Mouse (Mus musculus): ENCODE measurements around the gene Mettl17.
"Not testable (repeated sequence)": the region's sequence is repeated elsewhere in the genome, so short reads cannot be mapped to it uniquely, and the experiment has no call there.

Gene Mettl17

DNA sequence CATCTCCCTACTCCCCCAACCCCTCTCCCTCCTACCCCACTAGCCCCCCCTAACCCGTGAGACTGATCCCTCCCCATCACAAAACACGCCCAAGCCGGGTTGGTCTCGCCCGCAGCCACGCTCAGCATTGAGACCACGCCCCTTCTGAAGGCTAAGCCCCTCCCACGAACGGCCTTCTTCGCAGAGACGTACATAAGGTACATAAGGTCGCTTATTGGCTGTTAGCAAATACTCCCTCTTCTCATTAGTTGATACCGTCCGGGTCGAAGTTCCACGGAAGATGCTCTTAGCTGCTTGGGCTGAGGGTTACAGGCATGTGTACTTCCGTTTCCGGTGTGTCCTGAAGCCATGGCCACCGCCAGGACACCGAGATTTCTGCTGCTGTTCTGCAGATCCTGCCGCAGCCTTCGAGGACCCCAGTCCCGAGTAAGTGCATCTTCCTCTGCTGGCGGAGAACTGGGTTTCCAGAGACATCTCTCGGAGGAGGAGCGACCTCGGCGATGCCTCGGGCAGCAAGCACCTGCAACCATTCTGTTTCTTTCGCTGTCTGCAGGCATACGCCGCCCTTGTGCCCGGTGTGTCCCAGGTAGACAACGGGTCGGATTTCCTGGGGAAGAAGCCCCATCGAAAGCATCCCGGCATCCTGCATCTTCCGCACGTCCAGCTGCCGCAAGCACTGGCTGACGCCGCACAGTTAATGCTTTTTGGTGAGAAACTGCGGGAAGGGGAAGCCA lies at the start of gene Mettl17:
Gene Mettl17 (plus strand): TSS at position 245 of the 734 bp plus-strand sequence.
- DNase-seq (ENCODE audit: low spot score in 2 of 2): peak; percentile 93 to 94

DNA sequence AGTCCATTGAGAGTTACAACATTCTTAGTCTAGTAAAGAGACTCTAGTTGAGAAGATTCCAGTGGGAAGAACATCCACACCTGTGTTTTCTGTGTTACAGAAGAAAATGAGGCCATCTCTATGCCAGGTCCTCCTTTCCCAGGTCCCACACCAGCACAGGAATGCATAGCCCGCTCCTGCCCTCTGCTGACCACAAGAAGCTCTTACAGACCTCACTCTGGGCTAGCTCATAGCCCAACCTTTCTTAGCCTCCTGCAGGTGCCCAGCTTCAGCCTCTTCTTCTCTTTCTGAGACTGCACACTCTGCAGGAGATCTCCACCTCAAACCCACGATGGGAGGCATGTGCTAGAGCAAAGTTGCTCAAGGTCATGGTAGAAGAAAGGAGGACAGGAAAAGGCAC lies 46.2 kb upstream of the Mettl17 start:
- DNase-seq (ENCODE audit: low spot score in 2 of 2): not testable (repeated sequence)

DNA sequence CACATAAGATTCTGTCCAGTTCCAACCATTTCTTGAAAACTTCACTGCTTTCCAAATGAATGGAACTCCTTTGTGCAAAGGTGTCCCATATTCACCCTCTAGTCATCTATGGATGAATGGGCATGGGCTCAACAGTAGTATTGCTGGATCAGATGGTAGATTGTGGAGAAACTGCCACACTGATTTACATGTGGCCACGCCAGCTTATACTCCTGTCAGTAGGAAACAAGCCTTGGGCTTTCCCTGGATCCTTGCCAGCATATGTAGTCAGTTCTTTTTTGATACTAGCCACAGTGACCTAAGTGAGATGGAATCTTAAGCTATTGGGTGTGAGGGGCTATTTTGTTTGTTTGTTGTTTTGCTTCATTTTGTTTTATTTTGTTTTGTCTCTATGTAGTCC lies 42.4 kb upstream of the Mettl17 start:
- DNase-seq (ENCODE audit: low spot score in 2 of 2): no peak

DNA sequence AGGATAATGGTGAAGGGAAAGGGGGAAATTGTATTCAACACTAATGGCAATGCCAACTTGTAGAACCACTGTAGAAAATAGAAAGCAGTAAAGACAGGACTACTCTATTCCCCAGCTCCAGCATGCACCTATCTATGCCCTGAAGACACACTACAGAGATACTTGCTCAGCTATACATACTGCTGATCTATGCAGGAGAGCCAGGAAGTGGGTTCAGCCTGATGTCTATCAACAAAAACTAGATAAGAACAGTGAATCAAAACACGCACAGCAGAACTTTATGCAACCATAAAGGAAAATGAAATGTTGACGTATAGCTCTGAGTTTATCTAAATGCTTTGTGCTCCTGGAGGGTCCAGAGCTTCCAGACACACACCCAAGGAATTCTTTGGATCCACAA lies 41.9 kb upstream of the Mettl17 start:
- no peak for DNase-seq (ENCODE audit: low spot score in 2 of 2)

DNA sequence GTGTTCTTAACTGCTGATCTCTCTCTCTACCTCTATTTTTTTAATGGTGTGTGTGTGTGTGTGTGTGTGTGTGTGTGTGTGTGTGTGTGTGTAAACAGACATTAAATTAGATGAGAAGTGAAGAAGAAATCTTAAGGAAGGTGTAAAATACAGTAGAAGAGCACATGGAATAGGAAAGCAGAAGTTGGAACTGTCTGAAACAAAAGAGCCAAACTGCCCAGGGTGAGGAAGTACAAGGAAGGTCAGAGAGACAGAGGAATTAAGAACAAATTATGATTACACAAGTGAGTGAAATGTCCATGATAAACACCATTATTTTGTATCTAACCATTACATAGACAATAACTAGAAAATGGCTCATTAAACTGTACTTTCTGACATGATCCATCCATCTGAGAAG lies 40.8 kb upstream of the Mettl17 start:
- DNase-seq (ENCODE audit: low spot score in 2 of 2): no peak

DNA sequence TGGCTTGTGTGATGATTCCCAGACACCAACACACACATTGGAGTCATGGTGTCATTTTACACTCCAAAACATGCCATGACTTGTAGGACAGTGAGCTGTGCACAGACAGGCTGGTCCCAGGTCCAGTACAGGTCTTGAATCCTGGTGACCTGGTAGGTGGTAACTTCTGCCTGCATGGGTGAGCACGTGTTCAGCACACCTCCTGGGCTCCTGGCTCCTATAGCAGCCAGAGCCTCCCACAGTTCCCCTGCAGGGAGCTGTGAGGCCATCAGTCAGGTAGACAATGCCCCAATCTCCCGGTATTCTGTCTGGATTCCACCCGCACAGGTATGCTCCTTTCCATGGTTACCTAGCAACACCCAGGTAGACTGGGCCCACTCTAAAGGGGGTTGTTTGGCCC lies 38.1 kb upstream of the Mettl17 start:
- no peak for DNase-seq (ENCODE audit: low spot score in 2 of 2)

DNA sequence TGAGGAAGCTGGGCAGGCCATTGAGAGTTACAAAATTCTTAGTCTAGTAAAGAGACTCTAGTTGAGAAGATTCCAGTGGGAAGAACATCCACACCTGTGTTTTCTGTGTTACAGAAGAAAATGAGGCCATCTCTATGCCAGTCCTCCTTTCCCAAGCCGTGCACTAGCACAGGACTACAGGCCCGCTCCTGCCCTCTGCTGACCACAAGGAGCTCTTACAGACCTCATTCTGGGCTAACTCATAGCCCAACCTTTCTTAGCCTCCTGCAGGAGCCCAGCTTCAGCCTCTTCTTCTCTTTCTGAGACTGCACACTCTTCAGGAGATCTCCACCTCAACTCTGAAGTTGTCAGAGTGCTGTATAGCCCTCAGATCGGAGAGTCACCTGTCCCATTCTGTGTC lies 33.6 kb upstream of the Mettl17 start:
- not testable (repeated sequence) for DNase-seq (ENCODE audit: low spot score in 2 of 2)

DNA sequence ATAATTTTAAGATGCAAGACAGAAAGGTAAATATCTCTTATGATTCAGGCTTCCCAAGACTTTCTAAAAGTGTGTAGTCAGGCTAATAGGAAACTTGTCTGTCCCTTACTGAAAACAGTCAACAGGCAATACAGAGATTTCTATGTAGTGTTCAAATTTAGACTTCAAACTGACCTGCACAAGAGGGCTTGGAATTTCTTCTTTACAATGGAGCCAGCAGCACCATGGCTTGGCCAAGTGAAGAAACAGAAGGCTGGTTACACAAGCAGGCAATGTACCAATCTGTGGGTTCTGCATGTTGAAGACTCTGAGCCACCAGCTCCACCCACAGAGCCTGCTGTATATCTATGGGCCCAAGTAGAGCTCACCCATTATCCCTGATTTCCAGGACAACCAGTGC lies 31.2 kb upstream of the Mettl17 start, which contains the start of gene Ear6:
Gene Ear6 (plus strand): TSS at position 301 of the 400 bp plus-strand sequence.
- DNase-seq (ENCODE audit: low spot score in 2 of 2): no peak

DNA sequence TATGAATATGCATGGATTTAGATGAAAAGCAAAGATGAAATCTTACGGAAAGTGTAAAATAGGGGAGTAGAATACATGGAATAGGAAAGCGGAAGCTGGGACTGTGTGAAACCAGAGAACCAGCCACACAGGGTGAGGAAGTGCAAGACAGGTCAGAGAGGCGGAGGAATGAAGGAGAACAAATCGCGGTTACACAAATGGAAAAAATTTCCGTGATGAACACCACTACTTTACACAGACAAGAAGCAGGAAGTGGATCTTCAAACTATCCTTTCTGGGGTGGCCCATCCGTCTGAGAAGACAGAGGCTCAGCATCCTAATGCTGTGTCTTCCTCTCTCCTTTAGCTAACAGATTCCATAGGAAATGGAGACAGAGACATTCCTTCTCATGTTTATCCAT lies 29.4 kb upstream of the Mettl17 start:
- not testable (repeated sequence) for DNase-seq (ENCODE audit: low spot score in 2 of 2)

DNA sequence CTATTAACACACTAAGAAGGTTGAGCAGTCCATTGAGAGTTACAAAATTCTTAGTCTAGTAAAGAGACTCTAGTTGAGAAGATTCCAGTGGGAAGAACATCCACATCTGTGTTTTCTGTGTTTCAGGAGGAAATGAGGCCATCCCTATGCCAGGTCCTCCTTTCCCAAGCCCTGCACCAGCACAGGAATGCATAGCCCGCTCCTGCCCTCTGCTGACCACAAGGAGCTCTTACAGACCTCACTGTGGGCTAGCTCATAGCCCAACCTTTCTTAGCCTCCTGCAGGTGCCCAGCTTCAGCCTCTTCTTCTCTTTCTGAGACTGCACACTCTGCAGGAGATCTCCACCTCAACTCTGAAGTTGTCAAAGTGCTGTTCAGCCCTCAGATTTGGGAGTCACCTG lies 21.0 kb upstream of the Mettl17 start:
- not testable (repeated sequence) for DNase-seq (ENCODE audit: low spot score in 2 of 2)

DNA sequence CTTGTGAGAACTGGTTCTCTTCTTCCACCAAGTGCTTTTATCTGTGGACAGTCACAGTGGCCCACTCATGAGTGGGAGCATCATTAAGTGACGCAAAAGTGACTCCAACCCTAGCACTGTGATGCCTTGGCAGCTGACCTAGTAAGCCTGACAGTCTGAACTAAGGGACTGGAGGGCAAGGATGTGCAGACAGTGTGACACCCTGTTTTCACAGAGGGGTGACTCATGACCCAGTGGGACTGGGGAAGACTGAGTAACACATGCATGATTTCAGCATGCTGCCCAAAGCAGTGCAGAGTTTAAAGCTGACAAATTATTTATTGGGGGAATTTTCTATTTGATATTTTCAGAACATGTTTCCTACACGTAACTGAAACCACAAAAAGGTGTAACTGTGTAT lies 13.9 kb upstream of the Mettl17 start:
- DNase-seq (ENCODE audit: low spot score in 2 of 2): no peak

DNA sequence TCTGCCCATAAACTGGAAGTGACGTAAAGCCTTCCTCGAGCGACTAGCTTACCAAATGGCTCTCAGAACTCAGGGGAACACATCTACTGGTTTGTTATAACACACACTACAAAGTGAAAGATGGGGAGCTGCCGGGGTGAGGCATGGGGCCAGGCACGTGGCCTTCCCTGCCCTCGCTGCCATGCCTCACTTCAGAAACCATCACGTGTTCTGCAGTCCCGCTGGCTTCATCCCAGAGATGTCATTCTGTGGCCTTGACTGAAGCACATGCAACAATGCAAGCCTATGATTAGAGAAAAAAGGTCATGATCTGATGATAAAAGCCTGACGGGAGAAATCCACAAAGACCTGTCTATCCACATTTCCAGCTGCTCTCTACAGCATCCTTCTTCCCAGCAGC lies 12.9 kb upstream of the Mettl17 start:
- no peak for DNase-seq (ENCODE audit: low spot score in 2 of 2)

DNA sequence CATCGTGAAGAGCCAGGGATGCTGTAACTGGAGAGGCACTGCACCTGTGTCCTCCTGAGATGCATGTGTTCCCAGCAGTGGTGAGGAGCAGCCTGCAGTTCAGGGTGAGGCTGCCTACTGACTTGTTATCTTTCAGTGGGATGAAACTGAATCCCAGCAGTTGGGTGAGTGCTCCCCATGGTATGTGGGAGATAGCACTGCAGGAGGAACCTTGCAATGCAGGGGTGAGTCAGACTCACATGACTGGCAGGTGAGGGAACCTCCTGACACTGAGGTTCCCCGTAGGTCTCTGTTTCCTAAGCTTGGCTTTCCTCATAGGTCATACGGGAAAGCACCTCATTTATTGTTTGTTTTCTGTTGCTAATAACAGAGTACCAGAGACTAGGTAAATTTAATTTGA lies 7.1 kb upstream of the Mettl17 start:
- DNase-seq (ENCODE audit: low spot score in 2 of 2): no peak

DNA sequence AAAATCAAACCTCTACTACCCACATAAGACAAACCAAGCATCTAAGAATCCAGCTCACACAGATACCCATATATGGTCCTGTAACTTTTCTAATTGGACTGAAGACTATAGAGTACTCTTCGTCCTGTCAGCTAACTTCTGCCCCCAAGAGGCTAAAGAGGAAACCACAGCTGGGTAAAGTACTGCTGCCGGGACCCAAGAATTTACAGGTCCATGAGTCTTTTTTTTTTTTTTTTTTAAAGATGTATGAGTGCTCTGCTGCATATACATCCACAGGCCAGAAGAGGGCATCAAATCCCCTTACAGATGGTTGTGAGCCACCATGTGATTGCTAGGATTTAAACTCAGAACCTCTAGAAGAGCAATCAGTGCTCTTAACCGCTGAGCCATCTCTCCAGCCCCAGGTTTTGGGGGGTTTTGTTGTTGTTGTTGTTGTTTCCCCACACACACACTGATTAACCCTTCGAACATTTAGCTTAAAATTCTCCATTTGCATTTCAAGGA lies 1.1 kb upstream of the Mettl17 start:
- DNase-seq (ENCODE audit: low spot score in 2 of 2): peak; percentile 77 to 79

DNA sequence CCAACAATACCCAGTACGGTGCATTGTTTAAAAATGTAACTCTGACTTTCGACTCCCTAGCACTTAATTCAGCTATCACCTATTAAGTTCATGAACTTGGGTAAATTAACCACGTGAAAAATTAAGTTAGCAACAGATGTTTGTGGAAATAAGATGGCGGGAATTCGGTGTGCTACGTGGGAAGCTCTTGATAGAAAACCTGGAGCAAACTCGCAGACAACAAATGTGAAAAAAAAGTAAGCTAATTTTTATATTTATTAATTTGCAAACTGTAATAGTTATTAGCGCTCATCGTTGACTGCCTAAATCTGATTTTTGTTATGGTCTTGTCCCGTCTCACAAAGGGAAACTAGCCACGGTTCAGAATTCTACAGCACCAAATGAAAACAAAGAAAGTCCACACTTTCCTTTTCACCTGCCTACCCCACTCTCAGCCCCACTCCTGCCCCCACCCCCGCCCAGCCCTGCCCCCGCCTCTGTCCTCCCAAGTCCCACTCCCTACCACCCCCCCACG lies 554 bp upstream of the Mettl17 start:
- no peak for DNase-seq (ENCODE audit: low spot score in 2 of 2)

DNA sequence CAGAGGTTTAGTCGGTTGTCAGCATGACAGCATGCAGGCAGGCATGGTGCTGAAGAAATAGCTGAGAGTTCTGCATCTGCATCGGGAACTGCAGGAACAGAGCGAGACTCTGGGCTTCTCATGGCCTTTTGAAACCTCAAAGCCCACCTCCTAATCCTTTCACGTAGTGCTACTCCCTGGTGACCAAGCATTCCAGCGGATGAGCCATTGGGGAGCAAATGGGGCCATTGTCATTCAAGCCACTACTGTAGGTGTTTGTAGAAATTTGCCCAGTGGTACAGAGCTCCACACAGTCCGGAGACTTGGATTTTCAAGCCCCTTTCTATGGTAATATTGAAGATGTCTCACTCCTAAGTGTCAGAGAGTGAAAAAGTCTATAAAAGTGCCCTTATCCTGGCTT lies 1.4 kb downstream of the Mettl17 start:
- DNase-seq (ENCODE audit: low spot score in 2 of 2): no peak

DNA sequence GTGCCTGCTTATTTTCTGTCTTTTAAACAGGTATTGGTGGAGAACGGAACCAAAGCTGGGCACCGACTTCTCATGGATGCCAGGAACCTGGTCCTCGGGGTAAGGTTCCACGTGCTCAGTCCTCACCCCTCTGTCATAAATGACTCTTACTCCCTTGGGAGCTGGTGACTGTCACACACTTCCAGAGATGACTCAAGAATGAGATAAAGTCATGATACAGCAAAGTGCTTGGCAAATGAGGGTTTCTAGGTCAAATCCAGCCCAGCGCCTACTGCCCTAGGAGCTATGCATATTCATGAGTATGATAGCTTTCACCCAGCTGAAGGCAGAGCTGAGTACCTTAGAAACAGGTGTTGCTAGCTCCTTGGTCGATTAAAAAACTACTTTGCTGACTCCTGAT lies 5.2 kb downstream of the Mettl17 start:
- no peak for DNase-seq (ENCODE audit: low spot score in 2 of 2)

DNA sequence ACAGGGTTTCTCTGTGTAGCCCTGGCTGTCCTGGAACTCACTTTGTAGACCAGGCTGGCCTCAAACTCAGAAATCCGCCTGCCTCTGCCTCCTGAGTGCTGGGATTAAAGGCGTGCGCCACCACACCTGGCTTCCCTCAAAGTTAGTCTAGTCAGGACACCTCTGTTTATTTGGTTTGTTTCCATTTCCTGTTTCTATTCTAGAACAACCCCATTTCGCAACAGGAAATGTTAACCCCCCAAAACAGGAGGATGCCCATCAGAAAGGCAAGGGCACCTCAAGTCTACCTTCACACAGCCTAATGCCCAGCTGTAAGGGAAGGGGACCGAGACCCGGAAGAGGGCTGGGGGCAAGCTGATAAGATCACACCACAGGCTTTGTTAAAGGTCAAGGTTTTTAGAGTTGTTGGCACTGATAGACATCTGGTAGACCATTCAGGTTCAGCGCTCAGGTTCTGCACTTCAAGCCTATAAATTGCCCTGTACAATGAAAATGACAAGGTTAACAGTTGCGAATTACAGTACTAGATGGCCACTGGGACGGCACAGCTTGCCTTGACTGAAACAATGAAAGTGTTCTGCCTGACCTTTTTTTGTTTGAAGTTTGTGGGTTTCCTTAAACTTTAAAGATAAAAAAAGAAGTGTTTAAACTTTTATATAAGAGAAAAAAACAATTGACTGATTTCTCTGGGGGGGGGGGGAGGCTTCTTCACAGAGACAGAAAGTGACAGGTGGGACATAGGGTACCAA lies 7.7 kb downstream of the Mettl17 start, which contains the start of gene Slc39a2:
Gene Slc39a2 (plus strand): TSS at position 699 of the 749 bp plus-strand sequence.
- DNase-seq (ENCODE audit: low spot score in 2 of 2): no peak

DNA sequence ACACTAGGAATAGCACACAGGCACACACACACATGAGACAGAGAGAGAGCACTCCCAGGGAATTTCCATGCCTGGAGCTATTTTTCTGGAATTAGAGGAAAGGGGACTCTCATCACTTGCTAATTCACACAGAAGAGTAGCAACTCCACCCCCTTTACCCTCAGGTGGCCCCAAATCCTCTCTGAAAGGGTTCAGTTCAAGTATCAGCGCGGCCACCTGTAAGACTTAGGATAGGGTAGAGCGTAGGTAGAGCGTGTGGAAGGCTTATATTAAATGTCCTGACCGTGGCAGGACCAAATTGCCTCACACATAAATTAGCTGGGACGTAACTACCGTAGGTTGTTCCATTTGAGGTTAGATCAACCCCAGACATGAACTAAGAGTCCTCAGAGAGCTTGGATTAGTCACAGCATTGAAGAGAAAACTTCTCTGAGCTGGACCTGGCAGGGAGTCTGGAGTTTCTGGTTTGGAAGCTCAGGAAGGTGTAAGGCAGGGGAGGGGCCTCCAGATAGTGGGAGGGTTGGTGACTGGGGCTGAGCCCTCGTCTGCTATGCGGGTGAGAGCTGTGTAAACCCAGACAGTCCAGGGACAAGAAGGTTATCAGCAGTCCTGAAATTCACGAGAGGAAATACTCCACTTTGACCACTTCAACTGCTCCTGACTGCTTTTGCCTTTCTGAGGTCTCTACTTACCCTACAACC lies 8.6 kb downstream of the Mettl17 start:
- DNase-seq (ENCODE audit: low spot score in 2 of 2): no peak

DNA sequence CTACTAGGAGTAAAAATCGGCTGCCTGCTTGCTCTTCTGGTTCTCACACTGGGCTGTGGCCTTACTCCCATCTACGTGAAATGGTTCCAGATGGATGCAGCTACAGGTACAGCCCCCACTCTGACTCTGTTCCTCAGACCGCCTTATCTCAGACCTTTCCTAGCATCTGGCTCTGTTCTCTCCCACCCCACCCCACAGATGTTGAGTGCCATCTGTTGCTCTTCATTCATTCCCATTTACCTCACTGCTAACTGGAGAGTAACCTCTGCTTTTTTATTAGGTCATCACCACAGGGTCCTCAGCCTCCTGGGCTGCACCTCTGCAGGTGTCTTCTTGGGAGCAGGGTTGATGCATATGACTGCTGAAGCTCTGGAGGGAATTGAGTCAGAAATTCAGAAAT lies 9.2 kb downstream of the Mettl17 start:
- DNase-seq (ENCODE audit: low spot score in 2 of 2): no peak

DNA sequence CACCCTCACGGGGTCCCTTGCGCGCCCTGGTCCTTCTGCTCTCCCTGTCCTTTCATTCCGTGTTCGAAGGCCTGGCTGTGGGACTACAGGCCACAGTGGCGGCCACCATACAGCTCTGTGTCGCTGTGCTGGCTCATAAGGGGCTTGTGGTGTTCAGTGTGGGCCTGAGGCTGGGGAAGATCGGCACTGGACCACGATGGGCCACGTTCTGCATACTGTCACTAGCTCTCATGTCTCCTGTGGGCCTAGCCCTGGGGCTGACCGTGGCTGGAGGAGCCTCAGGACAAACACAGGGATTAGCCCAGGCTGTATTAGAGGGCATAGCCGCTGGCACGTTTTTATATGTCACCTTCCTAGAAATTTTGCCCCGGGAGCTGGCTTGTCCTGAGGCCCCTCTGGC lies 10.4 kb downstream of the Mettl17 start:
- no peak for DNase-seq (ENCODE audit: low spot score in 2 of 2)

DNA sequence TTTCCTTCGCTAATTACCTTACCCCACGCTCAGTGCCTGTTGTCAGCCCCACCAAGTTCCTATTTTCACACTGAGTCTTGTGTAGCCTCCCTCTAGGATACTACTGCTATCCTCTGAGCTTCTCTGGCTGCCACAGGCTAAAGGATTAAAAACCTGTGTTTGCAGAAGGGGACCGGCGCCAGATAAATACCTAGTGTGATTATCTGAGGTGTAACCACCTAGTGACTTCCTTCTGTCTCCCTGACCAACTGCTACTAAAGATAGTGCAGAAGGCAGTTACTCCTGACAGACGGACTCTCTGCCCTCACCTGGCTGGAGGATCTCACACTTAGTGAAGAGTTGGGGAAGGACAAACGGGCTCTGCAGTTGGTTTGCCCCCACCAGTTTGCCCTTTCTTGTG lies 11.4 kb downstream of the Mettl17 start:
- no peak for DNase-seq (ENCODE audit: low spot score in 2 of 2)

Data from spleen, postnatal 4 days (tissue).